Mouse (Mus musculus) limb, embryonic 14.5 days (tissue): ENCODE measurements around the gene Hoxb3. TPM values are rescaled to one million over a fixed set of nuclear protein-coding genes. Genes with fewer than 3 reads are reported as not detected.
A peak's percentile ranks its signal among the peaks of the same experiment; 100 is the strongest.

Source experiments
- ATAC-seq: fragments of 200-750 bp; cut with Nextera tagmentation; 2 replicates; pipeline ENCODE4 v1.8.0; 2017; ENCODE audit warnings: low read depth, moderate number of reproducible peaks, moderate TSS enrichment; ENCODE audit not compliant: low FRiP score
- DNase-seq: peaks from one replicate; pipeline ENCODE4 v3.0.0-alpha.2; 2015; ENCODE audit warnings: low spot score
- H3K27ac ChIP-seq: fragments of 300-500 bp; sonication (generic); replicated peaks from 2 replicates; pipeline ENCODE4 v1.5.1; 2014; ENCODE audit warnings: low read depth, mild to moderate bottlenecking, low read length, moderate library complexity, mixed read lengths
- H3K27me3 ChIP-seq: fragments of 300-500 bp; sonication (generic); 2 replicates; pipeline ENCODE4 v1.6.1; 2014; ENCODE audit warnings: low read length, mixed read lengths; ENCODE audit not compliant: control insufficient read depth, insufficient read depth
- H3K36me3 ChIP-seq: fragments of 300-500 bp; sonication (generic); 2 replicates; pipeline ENCODE4 v1.6.1; 2014; ENCODE audit warnings: mild to moderate bottlenecking, low read length, moderate library complexity, mixed read lengths; ENCODE audit not compliant: control insufficient read depth, insufficient read depth
- H3K4me1 ChIP-seq: fragments of 300-500 bp; sonication (generic); 2 replicates; pipeline ENCODE4 v1.6.1; 2014; ENCODE audit warnings: antibody characterized with exemption, low read length, mixed read lengths; ENCODE audit not compliant: control insufficient read depth, insufficient read depth
- H3K4me2 ChIP-seq: fragments of 300-500 bp; sonication (generic); replicated peaks from 2 replicates; pipeline ENCODE4 v1.6.1; 2014; ENCODE audit warnings: low read depth, mild to moderate bottlenecking, low read length, moderate library complexity; ENCODE audit not compliant: severe bottlenecking
- H3K4me3 ChIP-seq: fragments of 300-500 bp; sonication (generic); replicated peaks from 2 replicates; pipeline ENCODE4 v1.5.1; 2014; ENCODE audit warnings: low read length
- H3K9ac ChIP-seq: fragments of 300-500 bp; sonication (generic); 2 replicates; pipeline ENCODE4 v1.6.1; 2014; ENCODE audit warnings: mild to moderate bottlenecking, low read depth, low read length, moderate library complexity; ENCODE audit not compliant: severe bottlenecking
- H3K9me3 ChIP-seq: fragments of 300-500 bp; sonication (generic); 2 replicates; pipeline ENCODE4 v1.6.1; 2016; ENCODE audit warnings: low read length; ENCODE audit not compliant: control insufficient read depth
- POLR2A ChIP-seq: fragments of 200-500 bp; IDR thresholded peaks from 2 replicates; pipeline ENCODE4 v1.8.0; 2012; ENCODE audit warnings: inconsistent platforms, mild to moderate bottlenecking, moderate library complexity, borderline replicate concordance; ENCODE audit not compliant: insufficient read depth, insufficient read length; ENCODE audit errors: extremely low read depth
- WGBS: fragments of 180-500 bp; shearing (Covaris S2); extraction: QIAGEN DNeasy Blood & Tissue Kit; methylation state at CpG from one replicate; pipeline ENCODE4 v1.1.7; 2014; 5-methylcytosine and 5-hydroxymethylcytosine counted together
- polyA plus RNA-seq, 2 experiments: library from polyadenylated mRNA; depleted of rRNA in 1 of 2; stranded (reverse) in 1 of 2; unstranded in 1 of 2; fragments of >200 nt; fragmentation: Nextera tagmentation in 1 of 2; extraction: Ambion mirVana in 1 of 2; gene quantifications; 2 replicates each; pipeline versions ENCODE4 v1.2.1 to v1.2.3; 2012 to 2014

Gene Hoxb3
- polyA plus RNA-seq, 2 experiments = 0.69 to 4.9 TPM

DNA sequence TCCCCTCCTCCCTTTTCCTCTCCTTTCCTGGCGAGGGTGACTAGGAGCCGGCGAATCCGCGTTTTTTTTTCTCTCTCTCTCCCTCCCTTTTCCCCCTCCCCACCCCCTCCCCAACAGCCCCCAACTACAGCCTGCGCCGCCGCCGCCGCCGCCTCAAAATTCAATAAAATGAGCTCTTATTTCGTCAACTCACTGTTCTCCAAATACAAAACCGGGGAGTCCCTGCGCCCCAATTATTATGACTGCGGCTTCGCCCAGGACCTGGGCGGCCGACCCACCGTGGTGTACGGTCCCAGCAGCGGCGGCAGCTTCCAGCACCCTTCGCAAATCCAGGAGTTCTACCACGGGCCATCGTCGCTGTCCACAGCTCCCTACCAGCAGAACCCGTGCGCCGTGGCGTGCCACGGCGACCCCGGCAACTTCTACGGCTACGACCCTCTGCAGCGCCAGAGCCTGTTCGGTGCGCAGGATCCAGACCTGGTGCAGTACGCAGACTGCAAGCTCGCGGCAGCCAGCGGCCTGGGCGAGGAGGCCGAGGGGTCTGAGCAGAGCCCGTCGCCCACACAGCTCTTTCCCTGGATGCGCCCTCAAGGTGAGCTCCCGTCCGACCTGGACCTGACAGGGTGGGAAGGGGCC is 40.2 kb upstream of the Hoxb3 start:
- Histone ChIP-seq H3K9ac (no peak overlapping the region), H3K36me3 (no peaks in the 10 kb centered on the region), H3K27ac (no peak overlapping the region), H3K4me1 (peaks cover 4% of the 10 kb centered on the region; the same call in 1 of the 2 replicates), H3K4me3 (peak overlapping the region; percentile 17), H3K27me3 (peaks cover 98% of the 10 kb centered on the region), H3K9me3 (no peaks in the 10 kb centered on the region), H3K4me2 (peak overlapping the region; percentile 18; the same call in 1 of the 2 replicates)
- no peak for TF ChIP-seq POLR2A
- DNase-seq (no peak), ATAC-seq (no peak)
- under 1% methylated on average over 48 of the region's 49 CpGs for WGBS

DNA sequence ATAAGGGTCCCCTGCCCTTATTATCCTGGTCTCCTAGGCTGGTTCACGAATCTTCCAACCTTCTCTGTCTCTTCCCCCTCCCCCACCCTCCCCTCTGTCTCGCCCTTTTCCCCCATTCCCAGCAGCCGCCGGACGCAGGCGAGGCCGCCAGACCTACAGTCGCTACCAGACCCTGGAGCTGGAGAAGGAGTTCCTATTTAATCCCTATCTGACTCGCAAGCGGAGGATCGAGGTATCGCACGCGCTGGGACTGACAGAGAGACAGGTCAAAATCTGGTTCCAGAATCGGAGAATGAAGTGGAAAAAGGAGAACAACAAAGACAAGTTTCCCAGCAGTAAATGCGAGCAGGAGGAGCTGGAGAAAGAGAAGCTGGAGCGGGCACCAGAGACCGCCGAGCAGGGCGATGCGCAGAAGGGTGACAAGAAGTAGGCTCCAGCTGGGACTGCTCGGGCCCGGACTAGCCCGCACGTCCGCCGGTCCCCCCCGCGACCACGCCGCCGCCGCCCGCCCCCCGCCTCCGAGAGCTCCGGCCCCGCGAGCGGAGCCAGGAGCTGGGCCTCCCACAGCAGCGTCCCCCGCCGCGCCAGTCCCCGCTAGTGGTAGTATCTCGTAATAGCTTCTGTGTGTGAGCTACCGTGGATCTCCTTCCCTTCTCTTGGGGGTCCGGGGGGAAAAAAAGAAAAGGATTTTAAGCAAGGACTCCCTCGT is 38.9 kb upstream of the Hoxb3 start:
- peak overlapping the region; percentile 25 for H3K4me3 ChIP-seq
- H3K4me2 ChIP-seq = peak overlapping the region; percentile 41
- H3K27me3 ChIP-seq = peaks cover 97% of the 10 kb centered on the region
- peaks cover 4% of the 10 kb centered on the region; the same call in 1 of the 2 replicates for H3K4me1 ChIP-seq
- DNase-seq = no peak
- peak overlapping the region; percentile 36; the same call in 1 of the 2 replicates for H3K9ac ChIP-seq
- WGBS = 2% methylated on average over 46 of the region's 49 CpGs
- no peaks in the 10 kb centered on the region for H3K36me3 ChIP-seq
- no peaks in the 10 kb centered on the region for H3K9me3 ChIP-seq
- no peak for TF ChIP-seq POLR2A
- no peak overlapping the region for H3K27ac ChIP-seq
- ATAC-seq = no peak

DNA sequence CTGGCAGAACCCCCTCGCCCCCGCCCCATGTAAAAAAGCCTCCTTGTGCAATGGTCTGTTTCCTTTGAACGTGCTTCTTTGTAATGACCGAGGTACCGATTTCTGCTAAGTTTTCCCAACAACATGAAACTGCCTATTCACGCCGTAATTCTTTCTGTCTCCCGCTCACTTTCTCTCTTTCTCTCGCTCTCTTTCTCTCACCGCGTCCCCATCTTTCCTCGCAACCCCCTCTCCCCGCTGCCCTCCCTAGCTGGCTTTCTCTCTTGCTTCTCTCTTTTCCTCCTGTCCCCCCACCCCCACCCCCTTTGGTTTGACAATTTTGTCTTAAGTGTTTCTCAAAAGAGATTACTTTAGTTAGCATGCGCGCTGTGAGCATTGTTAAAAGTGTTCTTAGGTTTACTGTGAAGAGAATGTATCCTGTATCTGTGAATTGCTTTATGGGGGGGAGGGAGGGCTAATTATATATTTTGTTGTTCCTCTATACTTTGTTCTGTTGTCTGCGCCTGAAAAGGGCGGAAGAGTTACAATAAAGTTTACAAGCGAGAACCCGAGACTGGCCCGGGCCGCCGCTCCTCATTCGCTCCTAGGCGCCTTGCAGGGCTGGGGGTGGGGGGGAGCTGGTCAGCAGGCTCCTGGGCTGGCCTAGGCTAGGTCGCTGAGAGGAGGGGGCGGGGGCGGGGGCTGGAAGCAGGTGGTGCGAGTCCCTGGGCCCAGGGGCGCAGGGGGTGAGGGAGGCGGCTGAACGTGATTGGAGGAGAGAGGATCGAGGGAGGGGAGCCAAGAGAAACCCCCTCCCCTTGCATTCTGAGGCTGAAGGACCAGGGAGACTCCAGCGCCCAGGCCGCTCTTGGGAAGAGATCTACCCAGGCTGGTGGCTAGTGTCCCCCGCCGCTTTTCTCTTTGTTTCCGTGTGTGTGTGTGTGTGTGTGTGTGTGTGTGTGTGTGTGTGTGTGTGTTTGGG is 38.1 kb upstream of the Hoxb3 start:
- Histone ChIP-seq H3K27ac (no peak overlapping the region), H3K36me3 (no peaks in the 10 kb centered on the region), H3K9me3 (no peaks in the 10 kb centered on the region), H3K4me3 (peak overlapping the region; percentile 25), H3K4me1 (peaks cover 4% of the 10 kb centered on the region; the same call in 1 of the 2 replicates), H3K4me2 (peak overlapping the region; percentile 41), H3K27me3 (peaks cover 97% of the 10 kb centered on the region), H3K9ac (no peak overlapping the region)
- DNase-seq (no peak), ATAC-seq (no peak)
- under 1% methylated on average over 31 of the region's 37 CpGs for WGBS
- no peak for TF ChIP-seq POLR2A

DNA sequence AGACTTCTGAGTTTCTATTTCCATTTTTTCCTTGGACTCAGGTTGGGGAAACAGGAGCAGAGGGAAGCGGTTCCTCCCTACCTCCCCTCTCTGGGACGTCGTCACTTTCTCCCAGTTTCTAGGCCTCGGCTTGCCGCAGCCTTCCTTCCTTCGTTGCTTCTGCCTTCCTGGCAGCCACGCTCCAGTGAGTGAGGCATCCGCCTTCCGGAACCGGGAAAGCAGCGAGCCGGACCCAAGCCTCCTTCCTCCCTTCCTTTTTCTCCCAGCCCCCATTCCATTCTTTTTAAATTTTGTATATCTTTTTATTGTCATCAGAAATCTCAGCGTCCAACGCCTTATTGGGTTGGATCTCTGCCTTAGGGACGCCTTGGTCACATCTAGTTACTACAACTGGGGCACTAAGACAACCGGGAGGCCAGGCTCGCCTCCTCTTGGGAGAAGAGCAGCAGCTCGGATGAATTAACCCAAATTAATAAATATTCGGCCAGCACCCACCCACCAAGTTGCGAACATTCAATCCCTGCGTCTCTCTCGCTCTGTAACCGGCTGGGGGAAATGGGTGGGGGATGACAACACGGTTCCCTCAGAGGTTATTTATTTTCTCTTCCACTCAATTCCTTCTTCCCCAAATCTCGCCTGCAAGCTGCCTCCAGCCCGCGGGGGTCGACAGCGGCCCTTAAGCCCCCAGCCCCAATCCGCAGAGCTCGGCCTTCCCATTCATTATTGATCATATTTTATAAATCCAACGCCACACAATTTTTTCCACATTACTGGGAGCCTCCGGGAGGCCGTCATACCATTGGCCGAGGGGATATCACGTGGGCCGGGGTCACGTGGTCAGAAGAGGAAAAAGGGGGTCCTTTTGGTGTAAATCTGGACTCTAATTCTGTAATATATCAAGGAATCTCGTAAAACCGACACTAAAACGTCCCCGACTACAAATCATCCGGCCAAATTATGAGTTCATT is 37.1 kb upstream of the Hoxb3 start, which contains the start of gene Hoxb7:
Gene Hoxb7 (plus strand): TSS at position 853 of the 968 bp plus-strand sequence.
- Histone ChIP-seq H3K27ac (no peak within 1 kb of the TSS), H3K36me3 (no peaks in the 10 kb centered on the region), H3K27me3 (peaks cover 97% of the 10 kb centered on the region), H3K4me2 (peak within 1 kb of the TSS; percentile 43), H3K4me3 (peak within 1 kb of the TSS; percentile 28), H3K9me3 (no peaks in the 10 kb centered on the region), H3K4me1 (peaks cover 4% of the 10 kb centered on the region; the same call in 1 of the 2 replicates), H3K9ac (0 out of 2 replicates have a peak within 1 kb of the TSS, but pooled peaks have one; percentile 26)
- under 1% methylated on average over 43 of the region's 43 CpGs for WGBS
- 0 out of 2 replicates have a peak, but pooled peaks have one; percentile 8 for TF ChIP-seq POLR2A
- DNase-seq (no peak), ATAC-seq (no peak)
